Mouse (Mus musculus) forebrain, embryonic 10.5 days (tissue): ENCODE results near the gene Igbp1. TPM values are rescaled to one million over a fixed set of nuclear protein-coding genes. Genes with fewer than 3 reads are reported as not detected.

Experiments used
- DNase-seq: peaks from one replicate; pipeline ENCODE4 v3.0.0-alpha.2; 2017; ENCODE audit warnings: low spot score; ENCODE audit errors: extremely low spot score
- H3K27ac ChIP-seq: fragments of 300-500 bp; sonication (generic); 2 replicates; pipeline ENCODE4 v1.5.1; 2016; ENCODE audit warnings: mild to moderate bottlenecking
- H3K27me3 ChIP-seq: fragments of 300-500 bp; sonication (generic); 2 replicates; pipeline ENCODE4 v1.6.1; 2016; ENCODE audit warnings: mild to moderate bottlenecking; ENCODE audit not compliant: poor library complexity, severe bottlenecking
- H3K36me3 ChIP-seq: fragments of 300-500 bp; sonication (generic); replicated peaks from 2 replicates; pipeline ENCODE4 v1.6.1; 2016; ENCODE audit warnings: mild to moderate bottlenecking, moderate library complexity
- H3K4me1 ChIP-seq: fragments of 300-500 bp; sonication (generic); 2 replicates; pipeline ENCODE4 v1.6.1; 2016
- H3K4me3 ChIP-seq: fragments of 300-500 bp; sonication (generic); 2 replicates; pipeline ENCODE4 v1.5.1; 2016; ENCODE audit warnings: mild to moderate bottlenecking, moderate library complexity
- H3K9me3 ChIP-seq: fragments of 300-500 bp; sonication (generic); 2 replicates; pipeline ENCODE4 v1.6.1; 2016; ENCODE audit warnings: mild to moderate bottlenecking, moderate library complexity
- WGBS: fragments of 180-500 bp; shearing (Covaris S2); methylation state at CpG from one replicate; pipeline ENCODE4 v1.1.7; 2016; 5-methylcytosine and 5-hydroxymethylcytosine counted together
- polyA plus RNA-seq: library from polyadenylated mRNA; unstranded; fragments of >200 nt; fragmentation: Nextera tagmentation; extraction: Ambion mirVana; gene quantifications from 2 replicates; pipeline ENCODE4 v1.2.1, GENCODE M21; 2016

Gene Igbp1
- polyA plus RNA-seq, 1 experiment from 2014 or later = 38.4 TPM

GRCm38 (mm10) chrX:100518532-100518931, 24.4 kb downstream of the Igbp1 start:
- Histone ChIP-seq H3K27ac (no peak overlapping the region), H3K4me1 (0 out of 2 replicates have a peak, but pooled peaks cover 5% of the 10 kb centered on the region), H3K36me3 (peaks cover 32% of the 10 kb centered on the region), H3K4me3 (no peak overlapping the region), H3K27me3 (peaks cover 90% of the 10 kb centered on the region), H3K9me3 (no peaks in the 10 kb centered on the region)
- WGBS = 90% methylated on average over 2 of the region's 2 CpGs
- no peak for DNase-seq

DNA sequence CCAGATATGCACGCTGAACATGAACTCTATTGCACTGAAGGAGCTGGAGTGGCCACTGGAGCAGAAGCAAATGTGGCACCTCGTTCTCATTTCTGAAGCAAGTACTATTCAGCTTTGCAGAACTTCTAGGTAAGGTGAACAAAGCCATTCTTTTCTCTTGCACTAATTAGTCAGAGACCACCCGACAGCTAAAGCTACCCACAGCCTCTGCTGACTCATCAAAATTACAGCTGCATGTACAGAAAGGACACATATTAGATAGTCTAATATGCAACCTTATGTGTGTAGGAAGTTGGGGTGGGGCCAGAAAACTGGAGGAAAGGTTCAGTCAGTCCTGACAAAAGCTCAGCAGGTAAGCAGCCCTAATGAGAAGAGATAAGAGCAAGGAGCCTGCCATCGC, 30.4 kb downstream of the Igbp1 start, which contains the start of gene Dgat2l6:
Dgat2l6 (plus strand) TSS at position 368 of the 400 bp plus-strand sequence.
- Histone ChIP-seq H3K4me1 (0 out of 2 replicates have a peak, but pooled peaks cover 5% of the 10 kb centered on the region), H3K27ac (no peak within 1 kb of the TSS), H3K36me3 (no peaks in the 10 kb centered on the region), H3K27me3 (peaks cover 74% of the 10 kb centered on the region), H3K9me3 (no peaks in the 10 kb centered on the region), H3K4me3 (no peak within 1 kb of the TSS)
- DNase-seq = no peak
- WGBS = 82% methylated on average over 4 of the region's 4 CpGs

DNA sequence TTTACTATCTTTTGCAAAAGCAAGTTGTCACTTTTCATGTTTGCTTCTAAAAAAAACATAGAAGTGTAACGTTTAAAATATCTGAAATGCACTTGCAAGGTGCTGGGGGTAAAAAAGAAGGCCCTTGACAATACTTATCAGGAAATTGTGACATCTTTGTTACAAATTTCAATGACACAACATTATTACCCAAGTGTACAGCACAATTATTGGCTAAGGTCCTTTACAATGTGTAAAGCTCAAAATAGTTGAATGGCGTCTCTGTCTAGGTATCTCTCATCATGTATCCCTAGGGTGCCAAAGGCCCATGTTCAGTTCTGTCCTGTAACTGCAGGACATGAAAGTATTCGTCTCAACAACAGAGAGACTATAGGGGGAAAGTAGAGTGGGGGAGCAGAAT, 61.9 kb downstream of the Igbp1 start:
- WGBS = 86% methylated on average over 3 of the region's 3 CpGs
- H3K27me3 ChIP-seq = peaks cover 53% of the 10 kb centered on the region
- H3K4me1 ChIP-seq = no peaks in the 10 kb centered on the region

DNA sequence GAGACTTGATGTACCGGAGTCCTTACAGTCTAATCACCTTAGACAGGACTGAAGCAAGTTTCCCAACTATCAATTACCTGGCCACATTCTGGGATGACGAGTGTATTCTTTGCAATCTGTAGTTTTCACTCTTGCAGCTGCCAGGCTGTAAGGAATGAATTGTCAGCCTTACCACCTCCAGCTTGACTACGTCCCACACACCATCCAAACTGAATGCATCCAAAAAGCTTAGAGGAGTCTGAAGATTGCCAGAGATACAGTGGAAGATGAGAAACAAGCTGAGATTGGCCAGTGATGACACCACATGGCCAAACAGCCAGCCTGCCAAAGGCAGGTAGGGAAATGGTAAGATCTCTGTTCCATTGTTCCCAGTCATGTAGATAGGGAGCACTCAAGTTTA, 71.6 kb downstream of the Igbp1 start:
- Histone ChIP-seq H3K36me3 (no peaks in the 10 kb centered on the region), H3K4me1 (no peaks in the 10 kb centered on the region), H3K9me3 (no peaks in the 10 kb centered on the region), H3K27ac (no peak overlapping the region), H3K4me3 (no peak overlapping the region), H3K27me3 (peaks cover 32% of the 10 kb centered on the region)
- DNase-seq = no peak
- WGBS = 91% methylated on average over 3 of the region's 3 CpGs

More for the DNA sequence above, 61.9 kb downstream of the Igbp1 start:
- Histone ChIP-seq H3K4me3 (no peak overlapping the region), H3K36me3 (no peaks in the 10 kb centered on the region), H3K9me3 (no peaks in the 10 kb centered on the region), H3K27ac (no peak overlapping the region)
- no peak for DNase-seq

Other genes starting within 250 kb of the Igbp1 start
- gene Otud6a, start 65.3 kb upstream of the Igbp1 start, polyA plus RNA-seq = not detected in 2 replicates
- gene Awat2, start 51.6 kb upstream of the Igbp1 start, polyA plus RNA-seq = 0.76 and 0.80 TPM in 2 replicates
- not detected in 2 replicates for gene Dgat2l6, start 30.5 kb downstream of the Igbp1 start, polyA plus RNA-seq
- not detected in 2 replicates for gene Awat1, start 78.0 kb downstream of the Igbp1 start, polyA plus RNA-seq
- gene P2ry4, start 100.6 kb downstream of the Igbp1 start, polyA plus RNA-seq = not detected in 2 replicates
- gene Arr3, start 111.2 kb downstream of the Igbp1 start, polyA plus RNA-seq = not detected in 2 replicates
- 47.2 and 48.7 TPM in 2 replicates for gene Kif4, start 131.4 kb downstream of the Igbp1 start, polyA plus RNA-seq
- gene Pdzd11, start 132.3 kb downstream of the Igbp1 start, polyA plus RNA-seq = 132 and 133 TPM in 2 replicates
- gene Gdpd2, start 235.6 kb downstream of the Igbp1 start, polyA plus RNA-seq = 3.6 and 3.8 TPM in 2 replicates